Mouse (Mus musculus) left cerebral cortex, adult 11 months (tissue): ENCODE measurements around the gene Ssh1.

Experiments used
- DNase-seq: peaks from one replicate; pipeline ENCODE4 v3.0.0; 2022; ENCODE audit warnings: low spot score

Ssh1 gene

DNA sequence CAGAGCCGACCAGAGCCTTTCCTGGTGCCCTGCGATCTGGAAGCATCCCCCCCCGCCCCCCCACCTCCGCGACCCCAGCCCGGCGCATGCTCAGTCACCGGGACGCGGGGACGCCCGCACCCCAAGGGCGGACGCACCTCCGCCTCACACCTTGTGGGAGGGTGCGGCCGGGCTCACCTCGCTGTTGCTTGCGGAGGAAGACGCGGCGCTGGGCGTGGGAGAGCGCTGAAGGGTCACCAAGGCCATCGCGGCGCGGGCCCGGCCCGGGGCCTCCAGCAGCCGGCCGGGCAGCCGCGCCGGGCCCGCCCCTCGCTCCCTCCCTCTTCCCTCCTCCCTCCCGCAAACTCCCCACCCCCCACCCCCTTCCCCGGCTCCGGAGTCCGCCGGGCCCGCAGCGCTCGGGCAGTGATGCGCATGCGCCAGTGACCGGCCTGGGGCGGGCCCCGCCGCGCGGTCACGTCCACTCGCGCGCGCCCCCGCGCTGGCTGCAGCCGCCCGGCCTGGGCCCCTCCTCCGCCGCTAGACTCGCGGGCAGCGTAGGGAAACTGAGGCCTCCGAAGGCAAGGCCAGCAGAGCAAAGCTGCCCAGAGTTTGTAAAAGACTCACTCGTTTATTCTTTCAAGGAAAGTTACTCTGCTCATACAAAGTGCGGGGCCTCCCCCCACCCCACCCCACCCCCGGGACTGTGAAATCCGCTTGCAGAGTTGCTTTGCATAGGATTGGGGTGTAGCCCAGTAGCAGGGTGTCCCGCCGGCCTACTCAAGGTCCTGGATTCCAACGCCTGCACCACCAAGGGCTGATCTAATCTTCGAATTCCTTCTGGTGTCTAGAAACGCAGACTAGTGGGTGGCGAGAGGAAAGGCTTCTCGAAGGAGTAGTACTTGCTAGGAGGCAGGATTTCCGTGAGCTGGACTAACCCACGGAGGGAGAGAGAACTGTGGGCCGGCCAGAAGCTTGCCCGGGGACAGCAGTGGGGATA lies at the start of gene Ssh1:
Gene Ssh1 (minus strand): TSS at position 408 of the 979 bp plus-strand sequence.
- peak; percentile 68 for DNase-seq

- DNase-seq: no peak
These were observed 47.7 kb upstream of the Ssh1 start for GRCm38 (mm10) chr5:114041327-114041930.

DNA sequence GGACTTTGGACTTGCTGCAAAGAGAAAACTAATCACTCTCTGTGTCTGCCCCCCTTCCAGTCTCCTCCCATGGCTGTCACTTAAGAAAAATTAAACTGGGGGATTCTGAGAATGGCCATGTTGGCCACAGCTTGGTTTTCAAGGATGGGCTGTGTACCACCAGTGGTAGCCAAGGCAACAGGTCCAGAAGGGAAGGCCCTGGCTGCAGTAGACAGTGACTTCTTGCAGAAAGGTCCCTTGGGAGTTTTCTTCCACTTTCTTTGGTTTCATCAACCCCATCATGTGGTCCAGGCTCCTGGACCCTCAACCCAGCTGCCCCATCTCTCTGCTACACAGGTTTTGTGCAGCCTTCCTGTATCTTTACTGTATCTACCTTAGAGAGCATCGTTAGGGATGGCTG lies 47.2 kb upstream of the Ssh1 start:
- DNase-seq: no peak

DNA sequence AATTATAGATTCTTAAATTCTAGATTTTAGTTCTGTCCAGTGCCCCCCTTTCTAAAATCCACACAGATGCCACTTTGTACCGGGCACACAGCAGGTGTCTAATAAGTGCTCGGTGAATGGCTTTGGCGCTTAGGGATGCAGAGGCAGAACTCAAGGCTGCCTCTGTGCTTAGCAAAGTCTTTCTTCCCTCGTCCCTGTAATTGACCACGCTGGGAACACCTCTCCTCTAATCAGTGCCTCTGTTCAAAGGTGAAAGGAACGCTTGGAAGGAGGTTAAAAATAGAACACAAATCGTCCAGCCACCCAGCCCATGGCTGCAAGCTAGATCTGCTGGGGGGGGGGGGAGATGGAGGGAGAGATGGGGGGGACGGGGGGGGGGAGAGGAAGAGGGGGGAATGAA lies 46.8 kb upstream of the Ssh1 start:
- no peak for DNase-seq

DNA sequence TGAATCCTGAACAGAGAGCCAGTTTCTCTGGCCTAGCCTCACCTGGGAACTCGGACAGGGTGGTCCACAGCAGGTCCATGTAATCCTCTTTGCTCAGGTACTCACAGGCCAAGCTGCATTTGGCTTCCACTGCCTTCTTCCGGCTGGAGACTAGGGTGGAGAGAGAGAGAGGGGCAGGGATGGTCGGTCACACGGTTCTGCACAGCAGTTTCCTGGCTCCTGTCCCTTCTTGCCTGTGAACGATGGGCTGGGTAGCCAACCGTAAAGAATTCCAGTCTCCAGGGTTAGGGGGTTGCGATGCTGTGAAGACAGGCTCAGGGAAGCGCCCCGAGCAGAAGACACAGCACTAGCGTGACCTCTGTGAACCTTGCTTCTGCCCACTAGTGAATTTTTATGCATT lies 41.4 kb upstream of the Ssh1 start:
- DNase-seq: no peak

DNA sequence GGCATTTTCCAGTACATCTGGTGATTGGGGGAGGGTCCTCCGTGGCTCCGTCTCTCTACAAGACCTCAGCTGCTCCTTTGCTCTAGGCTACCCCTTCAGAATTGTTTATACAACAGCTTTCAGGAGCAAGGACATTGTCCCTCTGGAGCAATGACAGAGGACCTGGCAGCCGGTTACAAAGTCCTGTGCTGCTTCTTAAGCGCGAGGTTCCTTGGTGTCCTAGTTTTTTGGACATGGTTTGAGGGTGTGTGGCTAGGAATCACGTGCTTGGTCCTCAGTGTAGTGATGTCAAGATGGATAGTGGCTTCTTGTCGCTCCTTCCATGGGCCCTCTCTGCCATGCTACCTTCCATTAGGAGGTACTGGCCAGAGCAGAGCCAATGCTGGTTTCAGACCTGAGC lies 40.7 kb upstream of the Ssh1 start:
- no peak for DNase-seq

DNA sequence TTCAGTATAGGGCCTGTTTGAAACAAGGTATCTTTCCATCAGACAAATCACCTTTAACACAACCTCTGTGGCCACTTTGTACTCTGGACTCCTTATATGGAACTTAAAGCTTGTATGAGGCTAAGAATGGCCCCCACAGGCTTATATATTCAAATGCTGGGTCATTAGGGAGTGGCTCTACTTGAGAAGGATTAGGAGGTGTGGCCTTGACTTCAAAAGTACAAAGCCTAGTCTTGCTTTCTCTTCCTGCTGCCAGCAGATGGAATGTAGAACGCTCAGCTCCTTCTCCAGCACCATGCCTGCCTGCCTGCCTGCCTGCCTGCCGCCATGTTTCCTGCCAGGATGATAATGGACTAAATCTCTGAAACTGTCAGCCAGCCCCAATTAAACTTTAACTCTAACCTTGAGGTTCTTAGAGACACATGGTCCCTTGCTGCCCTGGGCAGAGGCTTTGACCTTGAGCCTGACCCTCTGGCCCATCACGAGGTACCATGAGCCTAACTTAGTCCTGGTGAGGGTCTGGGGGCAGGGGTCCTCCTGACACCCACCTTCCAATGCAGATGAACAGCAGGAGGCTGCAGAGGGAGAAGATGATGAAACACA lies 38.6 kb upstream of the Ssh1 start:
- DNase-seq: no peak

- DNase-seq: no peak
These were observed 37.0 kb upstream of the Ssh1 start for GRCm38 (mm10) chr5:114030652-114031051.

DNA sequence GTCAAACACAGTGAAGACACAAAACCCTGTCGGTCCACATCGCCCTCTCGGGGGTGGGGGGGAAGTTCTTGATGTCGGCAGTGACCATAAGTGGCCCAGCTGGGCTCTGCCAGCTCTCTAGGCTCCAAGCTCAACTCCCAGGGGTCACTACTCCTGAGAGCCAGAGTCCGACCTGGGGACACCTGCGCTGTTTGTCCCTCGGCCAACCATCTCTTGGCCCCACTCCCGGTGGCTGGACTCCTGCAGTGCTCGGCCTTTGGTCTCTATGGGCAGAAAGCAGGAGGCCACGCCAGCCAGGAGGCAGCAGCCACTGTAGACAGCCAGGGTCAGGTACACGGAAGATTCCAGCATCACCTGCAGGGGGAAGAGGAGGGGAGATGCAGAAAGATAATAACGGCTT lies 34.4 kb upstream of the Ssh1 start:
- no peak for DNase-seq

DNA sequence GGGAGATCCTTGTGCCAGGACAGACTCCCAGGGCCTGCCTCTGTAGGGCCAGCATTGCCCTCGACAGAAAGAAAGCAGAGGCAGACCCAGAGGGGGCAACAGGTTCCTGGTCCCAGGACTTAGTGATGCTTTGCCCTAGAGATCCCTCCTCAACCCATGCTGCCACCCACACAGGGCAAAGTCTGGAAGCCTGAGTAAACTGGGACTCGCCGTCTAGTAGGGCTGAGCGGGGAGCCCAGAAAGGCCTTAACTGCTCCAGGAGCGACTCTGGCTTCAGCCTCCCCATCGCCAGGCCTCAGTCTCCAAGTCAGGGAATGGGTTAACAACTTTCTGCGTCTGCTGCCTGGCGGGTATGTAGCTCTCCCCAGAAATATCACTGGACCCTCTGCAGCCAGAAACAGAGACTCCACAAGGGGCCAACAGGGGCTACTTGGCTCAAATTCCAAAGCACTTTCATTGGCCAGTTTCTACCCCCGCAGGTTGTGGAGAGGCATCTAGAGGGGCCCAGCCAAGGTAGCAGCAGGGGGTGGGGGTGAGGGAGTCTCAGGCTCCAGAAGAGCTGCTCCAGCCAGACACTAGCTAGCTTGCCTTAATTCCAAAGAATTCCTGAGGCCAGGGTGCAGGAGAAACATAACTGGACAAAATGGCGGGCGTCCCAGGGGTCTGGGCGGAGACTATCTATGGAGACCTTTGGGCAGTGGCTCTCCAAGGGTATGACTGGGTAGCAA lies 33.7 kb upstream of the Ssh1 start:
- DNase-seq: no peak

DNA sequence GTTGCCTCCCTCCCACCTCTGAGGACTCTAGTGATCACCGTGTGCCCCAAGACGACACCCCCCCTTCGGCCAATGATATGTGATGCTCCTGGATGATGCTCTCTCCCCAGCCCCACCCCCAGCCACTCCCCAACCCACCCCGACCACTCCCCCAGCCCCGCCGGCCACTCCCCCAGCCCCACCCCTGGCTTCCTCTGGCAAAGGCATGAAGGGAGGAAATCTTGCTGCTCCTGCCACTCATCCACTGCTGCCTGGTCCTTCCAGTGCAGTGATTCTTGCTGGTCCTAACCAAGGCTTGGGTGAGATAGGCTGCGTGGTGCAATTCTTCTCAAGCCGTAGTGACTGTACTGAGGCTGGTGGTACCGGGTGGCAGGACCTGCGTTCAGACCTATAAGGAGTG lies 31.2 kb upstream of the Ssh1 start:
- DNase-seq: no peak

DNA sequence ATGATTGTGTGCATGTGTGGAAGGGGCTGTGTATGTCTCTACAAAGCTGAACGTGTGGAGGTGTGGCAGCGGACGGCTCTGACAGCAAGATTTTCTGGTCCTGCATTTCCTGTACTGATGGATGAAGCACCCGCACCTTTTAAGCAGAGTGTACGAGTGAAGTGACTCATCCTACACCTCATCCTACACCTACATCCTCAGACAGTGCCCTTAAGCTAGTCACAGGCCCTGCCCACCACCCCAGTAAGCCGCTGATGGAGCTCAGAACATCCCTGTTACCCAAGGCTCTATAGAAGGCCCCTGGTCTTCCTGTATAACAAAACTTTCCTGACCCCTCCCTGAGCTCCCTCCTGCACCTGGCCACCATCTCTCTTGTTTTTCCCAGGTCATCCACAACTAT lies 30.7 kb upstream of the Ssh1 start:
- DNase-seq: no peak

GRCm38 (mm10) chr5:114015121-114015520 lies 21.4 kb upstream of the Ssh1 start:
- DNase-seq: no peak

GRCm38 (mm10) chr5:114009049-114009448 lies 15.4 kb upstream of the Ssh1 start:
- no peak for DNase-seq

DNA sequence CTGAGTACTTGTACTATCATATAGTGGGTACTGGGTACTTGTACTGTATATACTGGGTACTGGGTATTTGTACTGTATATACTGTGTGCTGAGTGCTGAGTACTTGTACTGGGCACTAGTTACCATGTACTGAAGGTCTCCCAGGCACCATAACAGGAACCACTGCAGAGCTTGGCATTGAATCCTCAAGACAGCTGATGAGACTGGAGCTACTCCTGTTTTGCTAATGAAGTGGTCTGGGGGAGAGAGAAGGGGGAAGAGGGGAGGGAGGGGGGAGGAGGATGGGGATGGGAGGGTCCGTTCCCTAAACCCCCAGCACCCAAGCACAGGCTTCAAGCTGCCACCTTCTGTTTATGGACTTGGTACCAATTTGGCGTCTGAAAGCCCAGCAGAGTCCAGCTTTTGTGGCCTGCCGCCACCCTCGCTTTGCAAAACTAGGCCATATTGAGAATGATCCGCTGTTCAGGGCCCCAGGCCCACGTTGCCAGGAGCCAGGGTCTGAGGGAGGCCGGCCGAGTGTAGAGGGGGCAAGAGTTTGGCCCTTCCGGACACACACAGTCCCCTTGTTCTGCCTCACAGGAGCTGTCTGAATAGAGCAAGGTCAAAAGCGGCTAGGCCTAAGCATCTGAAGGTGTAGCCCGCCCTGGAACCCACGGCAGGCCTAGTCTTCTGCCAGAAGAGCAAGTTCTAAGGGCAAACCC lies 14.2 kb upstream of the Ssh1 start:
- no peak for DNase-seq

DNA sequence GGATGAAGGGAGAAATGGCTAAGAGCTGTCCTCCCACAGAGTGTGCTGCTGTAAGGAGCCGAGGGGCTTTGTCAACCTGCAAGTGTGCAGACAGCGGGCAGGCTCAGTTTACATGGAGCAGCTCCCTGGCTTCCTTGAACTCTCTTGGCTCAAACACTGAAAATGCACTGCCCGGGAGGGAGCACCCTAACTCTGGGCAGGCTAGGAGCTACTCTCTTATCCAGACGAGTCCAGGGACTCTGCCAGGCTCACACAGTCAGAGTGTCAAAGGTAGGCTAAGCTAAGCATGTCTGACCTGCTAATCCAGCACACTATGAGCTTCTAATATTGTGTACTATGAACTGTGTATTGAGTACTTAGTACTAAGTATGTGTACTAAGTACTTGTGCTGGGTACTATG lies 13.3 kb upstream of the Ssh1 start:
- no peak for DNase-seq

GRCm38 (mm10) chr5:114005100-114005499 lies 11.4 kb upstream of the Ssh1 start:
- DNase-seq: no peak

GRCm38 (mm10) chr5:114004573-114004972 lies 10.9 kb upstream of the Ssh1 start:
- no peak for DNase-seq

DNA sequence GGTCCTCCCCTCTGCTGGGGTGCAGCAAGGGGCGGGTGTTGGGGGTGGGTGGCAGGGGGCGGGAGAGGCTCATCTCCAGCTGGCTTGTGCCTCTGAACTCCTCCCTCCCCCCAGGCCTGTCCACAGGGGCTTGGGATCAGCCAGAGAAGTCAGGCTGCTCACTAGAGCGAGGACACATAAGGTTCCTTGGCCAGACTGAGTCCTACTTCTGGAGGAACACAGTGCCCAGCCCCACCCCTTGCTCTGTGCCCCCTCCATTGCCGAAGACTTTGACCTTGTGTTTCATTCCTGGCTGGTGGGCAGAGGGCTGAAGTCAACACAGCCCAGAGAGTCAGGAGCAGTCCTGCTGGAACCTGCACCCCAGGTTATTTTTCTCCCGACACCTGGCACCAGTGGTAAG lies 9.8 kb upstream of the Ssh1 start, which contains the start of gene Dao:
Gene Dao (plus strand): TSS at position 162 of the 400 bp plus-strand sequence.
- DNase-seq: no peak

- DNase-seq: no peak
These were observed 5.7 kb upstream of the Ssh1 start for GRCm38 (mm10) chr5:113999382-113999781.

GRCm38 (mm10) chr5:113996458-113996857 lies 2.8 kb upstream of the Ssh1 start:
- DNase-seq: no peak

DNA sequence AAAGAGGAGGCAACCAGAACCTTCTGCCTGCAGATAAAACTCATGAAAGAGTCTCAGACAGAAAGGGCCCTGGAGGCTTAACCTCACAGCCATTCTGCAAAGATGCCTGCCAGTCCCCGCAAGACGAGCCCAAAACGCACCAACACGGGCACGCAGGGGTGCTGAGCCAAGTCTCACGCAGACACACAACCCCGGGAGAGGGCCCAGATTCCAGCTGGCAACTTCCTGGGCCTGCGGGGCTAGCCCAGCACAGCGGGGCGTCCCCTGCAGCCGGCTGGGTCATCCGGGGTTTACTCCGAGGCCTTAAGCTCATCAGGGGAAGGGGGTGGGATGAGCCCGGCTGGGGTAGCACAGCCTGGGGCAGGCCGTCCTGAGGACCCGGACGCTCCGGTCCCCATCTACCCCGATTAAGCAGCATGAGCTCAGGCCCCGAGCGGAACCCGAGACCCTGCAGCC lies 635 bp downstream of the Ssh1 start:
- no peak for DNase-seq
